Mouse (Mus musculus) retina, postnatal 7 days (tissue): ENCODE data around the gene Kctd19.

Source experiments
- DNase-seq: peaks from one replicate; pipeline ENCODE4 v3.0.0-alpha.2; 2012; ENCODE audit warnings: low read depth, low spot score

The Kctd19 gene

GRCm38 (mm10) chr8:105359646-105360045 is 53.7 kb downstream of the Kctd19 start:
- DNase-seq = peak; percentile 53

DNA sequence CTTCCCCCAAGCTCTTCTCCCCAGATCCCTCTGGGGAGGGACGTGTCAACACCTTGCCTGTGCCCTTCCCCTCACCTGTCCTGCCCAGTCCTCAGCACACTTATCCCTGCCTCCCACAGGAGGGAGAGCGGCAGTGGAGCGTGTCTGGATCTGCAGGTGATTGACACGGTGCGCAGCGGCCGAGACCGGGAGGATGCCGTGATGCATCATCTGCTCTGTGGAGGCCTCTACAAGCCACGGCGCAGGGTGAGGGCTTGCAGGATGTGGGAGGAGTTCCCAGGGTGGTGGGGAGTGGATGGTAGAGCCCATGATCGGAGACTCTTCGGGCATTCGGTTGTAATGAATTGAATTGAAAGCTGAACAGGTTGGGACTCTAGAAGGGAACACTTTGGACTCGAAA is 54.1 kb downstream of the Kctd19 start:
- no peak for DNase-seq

GRCm38 (mm10) chr8:105356681-105357080 is 56.6 kb downstream of the Kctd19 start:
- DNase-seq = no peak

- no peak for DNase-seq
Measured at GRCm38 (mm10) chr8:105355179-105356024, 57.9 kb downstream of the Kctd19 start.

DNA sequence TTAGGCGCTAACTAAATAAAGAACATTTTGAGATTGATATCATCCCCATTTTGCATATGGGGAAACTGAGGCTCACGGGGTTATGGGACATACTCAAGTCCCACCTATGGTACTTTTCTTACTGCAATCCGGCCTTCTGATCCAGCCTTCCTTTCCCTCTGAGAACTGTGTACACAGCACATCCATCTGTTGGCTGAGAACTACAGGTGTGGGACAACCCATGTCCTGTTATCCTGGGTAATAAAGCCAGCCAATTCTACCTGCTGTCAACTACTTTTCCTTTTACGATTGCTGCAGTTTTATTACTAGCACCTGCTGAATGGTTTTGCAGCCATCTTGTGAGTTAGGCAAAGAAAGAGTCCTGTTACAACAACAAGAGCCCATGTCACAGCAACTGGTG is 58.8 kb downstream of the Kctd19 start:
- DNase-seq = no peak

GRCm38 (mm10) chr8:105353583-105354135 is 59.6 kb downstream of the Kctd19 start:
- DNase-seq = no peak

GRCm38 (mm10) chr8:105350186-105350585 is 63.1 kb downstream of the Kctd19 start:
- DNase-seq = no peak

- no peak for DNase-seq
Measured at GRCm38 (mm10) chr8:105349096-105349771, 64.1 kb downstream of the Kctd19 start.

DNA sequence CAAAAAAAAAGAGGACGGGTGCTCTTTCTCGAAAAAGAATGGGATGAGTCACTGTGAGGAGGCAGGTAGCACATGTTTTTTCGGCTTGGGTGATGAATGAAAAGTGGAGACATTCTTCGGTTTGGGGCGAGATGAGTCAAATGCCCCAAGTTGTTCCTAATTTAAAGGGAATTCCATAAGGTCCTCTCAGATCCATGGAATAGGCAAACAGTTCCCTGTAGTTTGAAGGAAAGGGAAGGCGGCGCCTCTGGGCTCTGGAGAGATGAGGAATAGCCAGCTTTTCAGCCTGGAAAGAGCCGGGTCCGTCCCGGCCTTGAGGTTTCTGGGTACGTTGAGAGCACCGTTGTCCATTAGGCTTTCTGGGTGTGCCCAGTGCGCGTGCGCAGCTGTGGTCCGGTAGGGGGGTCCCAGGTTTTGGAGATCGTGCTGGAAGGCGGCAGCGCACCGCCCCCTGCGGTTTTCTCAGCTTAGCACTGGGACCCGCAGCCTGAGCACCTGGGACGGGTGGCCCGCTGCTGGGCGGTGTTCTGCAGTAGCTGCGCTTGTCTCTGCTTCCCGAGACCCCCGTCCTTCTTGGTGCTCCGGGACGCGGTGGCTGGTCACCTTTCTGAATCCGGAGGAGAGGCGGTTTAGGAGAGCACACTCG is 64.7 kb downstream of the Kctd19 start, which contains the start of gene Slc9a5:
Slc9a5 (plus strand) TSS at position 394 of the 646 bp plus-strand sequence.
- no peak for DNase-seq

DNA sequence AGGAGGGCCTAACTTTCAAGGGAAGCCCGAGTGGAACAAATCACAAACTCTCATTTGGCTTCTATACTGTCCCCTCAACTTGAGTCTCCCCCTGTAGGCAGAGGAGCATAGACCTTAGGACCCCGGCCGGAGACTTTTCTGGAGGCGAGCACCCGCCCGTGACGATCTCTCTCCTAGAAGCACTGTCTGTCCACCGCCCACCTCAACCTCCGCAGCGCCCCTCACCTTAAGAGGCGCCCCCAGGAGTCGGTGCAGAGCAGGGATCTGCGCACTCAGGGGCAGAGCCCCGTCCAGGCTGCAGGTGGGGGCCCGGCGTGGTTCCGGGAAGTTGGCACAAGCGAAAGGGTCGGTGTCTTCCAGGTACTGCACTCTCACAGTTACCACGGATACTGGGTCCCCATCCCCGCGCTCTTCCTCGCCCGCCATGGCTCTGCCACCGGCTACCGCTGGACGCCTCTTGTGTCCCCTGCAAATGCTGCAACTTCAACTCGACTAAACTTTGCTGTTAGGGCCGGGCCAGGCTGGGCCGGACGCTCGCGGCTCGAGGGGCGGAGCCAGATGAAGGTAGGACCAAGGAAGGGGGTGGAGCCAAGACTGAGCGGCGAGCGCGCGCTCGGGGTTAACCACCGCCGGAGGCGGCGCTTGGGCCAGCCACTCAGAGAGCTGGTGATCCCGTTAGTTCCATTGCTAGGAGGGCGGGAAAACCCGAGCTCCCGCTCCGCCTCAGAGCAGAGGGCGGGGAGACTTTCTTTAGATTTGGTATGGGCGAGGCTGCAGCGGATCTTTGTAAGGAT is 65.7 kb downstream of the Kctd19 start, which contains the start of gene Fhod1:
Fhod1 (minus strand) TSS at position 526 of the 794 bp plus-strand sequence.
- DNase-seq = peak; percentile 71

DNA sequence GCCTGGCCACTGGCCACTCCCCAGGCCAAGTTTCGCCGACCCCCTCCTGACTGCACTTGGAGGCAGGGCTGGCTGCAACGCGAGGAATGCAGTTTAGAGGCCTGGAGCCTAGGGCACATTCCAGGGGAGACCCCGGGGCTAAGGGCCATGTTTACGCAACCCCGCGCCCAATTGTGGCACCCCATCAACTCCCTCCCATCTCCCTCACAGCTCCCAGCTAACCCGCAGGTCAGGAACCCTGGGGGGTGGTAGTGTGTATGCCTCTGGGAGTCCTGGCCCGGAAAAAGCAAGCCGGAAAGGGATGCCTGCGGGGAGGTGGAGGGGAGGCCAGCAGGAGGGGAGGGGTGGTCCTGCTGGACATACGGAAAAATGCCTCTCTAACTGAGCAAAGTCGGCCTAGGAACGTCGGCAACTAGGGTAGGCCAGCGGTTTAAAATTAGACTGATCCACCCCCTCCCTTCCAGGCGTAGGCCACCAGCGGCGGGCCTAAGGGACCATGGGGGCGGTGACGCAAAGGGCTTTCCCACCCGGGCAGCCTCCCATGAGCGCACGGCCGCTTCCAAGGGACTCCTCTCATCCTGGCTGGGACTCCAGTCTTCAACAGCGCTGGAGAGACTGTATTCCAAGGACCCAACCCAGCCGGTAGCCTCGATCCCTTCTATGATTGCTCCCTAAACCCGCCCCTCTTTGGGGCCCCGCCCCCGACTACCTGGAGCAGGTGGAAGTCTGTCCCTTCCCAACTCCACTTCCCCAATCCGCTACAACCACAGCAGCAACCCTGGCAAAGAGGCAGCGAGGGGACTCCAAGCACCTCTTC is 66.5 kb downstream of the Kctd19 start:
- DNase-seq = no peak

DNA sequence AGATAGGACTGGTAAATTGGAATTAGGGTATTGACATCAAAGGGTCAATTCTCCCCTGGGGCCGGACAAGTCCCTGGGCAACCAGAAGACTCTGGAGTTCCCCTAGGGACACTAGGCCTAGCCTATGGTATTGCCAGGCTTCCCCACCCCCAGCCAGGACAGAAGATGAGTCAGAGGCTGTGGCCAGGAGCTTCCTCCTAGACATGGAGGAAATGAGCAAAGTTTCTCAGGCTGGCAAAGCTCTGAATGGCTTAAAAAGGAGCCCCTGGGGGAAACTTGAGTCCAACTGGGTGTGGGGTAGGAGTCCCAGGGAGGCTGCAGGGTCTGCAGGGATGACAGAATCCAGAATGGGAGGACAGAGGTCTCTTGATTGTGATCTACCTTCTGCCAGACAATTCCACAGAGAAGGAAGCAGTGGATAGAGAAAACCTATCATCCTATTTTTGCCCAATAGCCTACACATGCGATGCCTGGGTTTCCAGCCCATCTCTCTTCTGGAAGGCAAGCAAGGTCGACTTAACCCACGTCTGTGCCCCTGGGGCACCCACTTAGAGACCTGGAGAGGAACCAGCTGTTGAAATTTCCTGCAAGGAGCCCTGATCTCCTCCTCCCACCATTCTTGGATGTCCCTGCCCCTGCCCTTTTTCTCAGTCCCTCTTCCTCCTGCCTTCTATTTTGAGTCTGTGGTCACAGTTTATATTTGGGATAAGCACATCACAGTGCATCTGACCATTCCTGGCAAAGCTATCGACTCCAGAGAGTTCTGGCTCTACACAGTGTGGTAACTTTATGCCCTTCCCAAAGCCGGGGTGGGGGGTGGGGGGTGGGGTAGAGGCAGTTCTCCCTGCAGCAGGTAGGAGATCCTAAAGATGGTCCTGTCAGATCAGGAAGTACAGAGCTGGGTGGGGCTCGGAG is 68.0 kb downstream of the Kctd19 start:
- no peak for DNase-seq

GRCm38 (mm10) chr8:105343791-105344574 is 69.3 kb downstream of the Kctd19 start:
- DNase-seq = no peak

DNA sequence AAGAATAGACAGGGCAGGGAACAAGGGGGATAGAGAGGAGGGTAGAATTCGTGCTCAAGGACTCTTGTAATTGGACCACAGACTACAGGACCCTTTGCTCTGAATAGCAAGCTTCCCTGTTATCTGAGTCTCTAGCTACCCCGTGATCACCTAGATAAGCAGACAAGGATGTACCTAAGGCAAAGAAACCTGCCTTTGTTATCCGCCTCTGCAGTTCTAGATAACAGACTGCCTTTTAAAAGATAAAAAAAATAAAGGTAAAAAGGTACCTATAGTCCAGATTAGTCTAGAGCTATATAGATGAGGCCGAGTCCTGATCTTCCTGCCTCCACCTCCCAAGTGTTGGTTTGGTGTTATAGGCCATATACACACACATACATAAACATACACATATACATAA is 70.5 kb downstream of the Kctd19 start:
- DNase-seq = no peak

DNA sequence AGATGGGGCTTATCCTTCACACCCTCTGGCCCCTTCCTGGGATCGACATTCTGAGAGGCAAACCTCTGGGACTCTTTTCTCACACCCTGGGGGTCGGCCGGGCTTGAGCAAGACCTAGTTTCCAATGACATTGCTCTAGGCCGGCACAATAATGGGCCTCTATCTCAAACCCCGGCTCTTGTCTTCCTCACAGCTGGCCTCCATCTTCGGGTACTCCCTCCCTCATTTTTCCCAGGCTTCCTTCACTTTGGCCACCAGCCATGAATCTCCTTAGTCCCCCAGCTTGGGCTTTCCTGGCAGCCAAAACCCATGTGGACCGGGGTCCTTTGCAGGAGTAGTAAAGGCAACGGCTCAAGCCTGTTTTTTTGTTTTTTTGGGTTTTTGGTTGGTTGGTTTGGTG is 71.9 kb downstream of the Kctd19 start:
- no peak for DNase-seq

DNA sequence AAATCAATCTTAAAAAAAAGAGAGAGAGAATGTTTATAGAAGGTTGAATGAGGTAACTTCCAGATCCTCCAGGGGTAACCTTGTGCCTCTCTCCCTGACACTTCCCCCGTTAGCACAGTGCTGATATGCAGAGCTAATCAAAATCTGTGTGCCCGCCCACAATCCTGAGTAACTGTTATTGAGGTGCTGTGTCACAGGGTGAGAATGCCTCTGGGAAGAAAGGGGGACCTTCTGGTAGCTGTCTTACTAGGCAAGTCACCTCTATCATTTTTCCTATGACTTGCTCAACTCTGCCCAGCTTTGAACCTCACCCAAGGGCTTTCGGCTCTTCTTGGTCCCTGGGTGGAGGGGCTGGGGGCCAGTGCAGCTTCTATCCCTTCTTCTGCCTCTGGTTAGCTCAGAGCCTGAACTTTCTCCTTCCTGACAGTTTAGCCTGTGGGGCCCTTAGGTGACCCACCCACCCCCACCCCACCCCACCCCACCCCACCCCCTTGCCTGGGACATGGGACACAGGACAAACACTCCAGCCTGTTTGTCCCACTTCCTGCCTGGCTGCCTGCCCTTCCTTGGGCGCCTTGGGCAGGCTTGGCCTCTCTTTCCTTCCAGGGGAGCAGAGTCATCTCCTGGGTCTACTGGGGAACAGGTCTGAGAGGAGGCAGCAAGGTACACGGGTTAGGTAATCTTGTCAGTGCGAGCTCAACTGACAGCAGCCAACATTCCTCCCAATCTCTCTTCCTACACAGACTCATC is 73.2 kb downstream of the Kctd19 start:
- DNase-seq = no peak

DNA sequence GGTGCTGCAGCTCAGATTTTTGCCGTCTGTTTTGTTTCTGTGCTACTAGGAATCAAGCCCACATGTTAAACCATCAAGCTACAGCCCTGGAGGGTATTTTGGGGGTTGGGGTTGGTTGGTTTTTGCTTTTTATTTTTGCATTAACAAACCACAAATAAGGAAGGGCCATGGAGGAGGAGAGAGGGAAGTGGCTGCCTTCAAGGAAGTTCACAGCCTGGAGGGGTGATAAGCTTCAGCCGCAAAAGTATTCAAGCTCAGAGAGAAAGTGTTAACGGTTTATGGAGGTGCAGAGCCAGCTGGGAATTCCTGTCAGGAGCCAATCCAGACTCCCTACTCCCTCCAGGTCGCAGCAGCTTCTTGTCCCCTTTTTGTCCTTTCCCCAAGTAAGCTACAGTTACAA is 74.3 kb downstream of the Kctd19 start:
- no peak for DNase-seq
